Mouse (Mus musculus) heart, adult 11 months (tissue): ENCODE results near the gene Cd83.

Experiments
- DNase-seq: peaks from one replicate; pipeline ENCODE4 v3.0.0; 2022

Gene Cd83

GRCm38 (mm10) chr13:43807272-43807675 is 22.7 kb downstream of the Cd83 start:
- peak; percentile 89 for DNase-seq

- DNase-seq = peak; percentile 94
Observed at GRCm38 (mm10) chr13:43810621-43811020, 26.0 kb downstream of the Cd83 start.

DNA sequence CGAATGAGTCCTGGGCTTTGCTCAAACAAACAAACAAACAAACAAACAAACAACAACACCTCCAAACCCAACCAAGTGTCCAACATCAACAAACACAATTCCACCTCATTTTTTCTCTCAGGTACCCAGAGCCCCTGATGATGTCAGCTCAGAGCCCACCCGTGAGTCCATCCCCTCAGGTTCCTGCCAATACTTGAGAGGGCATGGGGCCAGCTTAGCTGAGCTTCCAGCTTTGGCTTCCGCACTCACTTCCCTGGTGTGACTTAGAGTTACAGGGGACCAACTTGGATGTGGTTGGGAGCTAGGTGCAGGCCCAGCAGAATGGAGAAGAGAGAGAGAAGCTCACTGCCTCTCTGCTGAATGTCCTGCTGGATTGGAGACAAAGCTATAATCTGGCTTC is 27.3 kb downstream of the Cd83 start:
- DNase-seq = peak; percentile 85

- peak; percentile 85 for DNase-seq
Observed at GRCm38 (mm10) chr13:43813431-43813830, 28.9 kb downstream of the Cd83 start.

- DNase-seq = no peak
Observed at GRCm38 (mm10) chr13:43817461-43817860, 32.9 kb downstream of the Cd83 start.

DNA sequence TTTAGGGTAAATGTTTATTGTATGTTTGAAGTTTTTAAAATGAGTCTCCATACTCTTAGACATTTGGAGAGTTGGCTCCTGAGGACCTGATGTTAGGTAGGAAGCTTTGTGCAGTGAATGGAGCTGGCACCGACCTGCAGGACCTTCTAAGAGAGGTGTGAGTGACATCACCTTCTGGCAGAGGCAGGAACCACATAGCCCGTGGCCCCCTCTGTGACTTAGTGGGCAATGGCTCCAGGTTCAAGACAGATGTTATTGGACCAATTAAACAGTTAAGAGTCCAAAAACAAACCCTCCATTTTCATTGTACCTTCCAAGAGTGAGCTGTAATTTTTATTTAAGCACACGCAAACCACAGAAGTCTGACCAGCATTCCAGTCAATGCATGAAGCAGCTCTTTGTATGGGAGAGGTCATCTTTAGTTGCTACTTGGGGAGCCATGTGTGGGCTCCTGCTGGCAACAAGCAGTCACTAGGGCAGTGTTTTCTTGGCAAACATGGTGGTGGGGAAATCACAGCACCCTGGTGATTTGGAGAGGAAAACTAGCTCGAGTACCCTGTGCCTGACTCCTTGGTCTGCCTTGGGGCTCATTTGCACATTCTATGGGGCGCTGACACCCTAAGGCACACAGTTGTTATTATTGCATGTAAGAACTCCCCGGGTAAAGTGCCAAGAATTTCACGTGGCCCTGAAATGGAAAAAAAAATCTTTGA is 33.9 kb downstream of the Cd83 start:
- peak; percentile 70 for DNase-seq

DNA sequence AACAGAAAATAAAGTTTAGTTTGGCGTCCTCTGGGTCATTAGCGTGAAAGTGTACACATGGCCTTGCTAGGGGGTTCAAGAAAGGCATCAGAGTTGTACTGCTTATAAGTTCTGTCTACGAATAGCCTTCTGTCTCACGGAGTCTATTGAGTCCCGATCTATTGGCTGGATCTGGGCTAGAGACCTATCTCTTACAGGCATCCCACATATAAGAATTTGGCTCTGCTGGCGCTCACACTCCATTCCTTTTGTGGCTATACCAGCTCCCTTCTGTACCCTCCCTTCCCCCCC is 34.4 kb downstream of the Cd83 start:
- peak; percentile 51 for DNase-seq

DNA sequence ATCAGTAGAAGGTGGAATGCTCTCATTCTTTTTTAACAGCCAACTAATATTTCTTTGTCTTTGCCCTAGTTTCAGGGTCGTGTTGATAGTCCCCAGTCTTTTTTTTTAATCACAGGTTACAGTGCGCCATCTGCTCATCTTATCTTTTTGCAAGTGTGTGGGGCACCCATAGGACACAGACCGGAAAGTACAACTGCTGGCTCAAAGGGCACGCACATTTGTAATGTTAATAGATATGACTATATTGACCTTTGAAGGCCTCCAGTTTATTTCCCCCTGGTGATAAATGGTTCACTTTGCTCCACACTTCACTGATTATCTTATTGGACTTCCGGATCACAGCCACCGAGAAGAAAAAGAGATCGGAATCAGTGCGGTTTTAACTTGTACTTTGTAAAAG is 35.5 kb downstream of the Cd83 start:
- no peak for DNase-seq

DNA sequence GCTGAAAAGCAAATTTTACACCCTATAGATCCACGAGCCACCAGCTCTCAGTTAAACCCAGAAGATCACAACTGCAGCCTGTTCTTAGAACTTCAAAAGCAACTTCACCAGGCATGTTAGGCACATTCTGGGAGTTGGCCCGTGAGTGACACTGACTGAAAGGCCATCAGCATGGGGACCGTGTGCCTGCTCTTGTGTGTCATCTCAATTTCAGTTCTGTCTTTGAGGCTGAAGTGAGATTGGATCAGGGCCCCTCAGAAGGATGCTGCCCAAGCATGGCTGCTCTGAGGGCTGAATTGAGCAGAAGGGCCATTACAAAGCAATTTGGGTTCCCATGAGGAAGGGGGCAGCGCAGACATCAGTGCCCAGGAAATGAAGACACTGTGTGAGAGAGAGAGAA is 37.7 kb downstream of the Cd83 start:
- DNase-seq = peak; percentile 74

DNA sequence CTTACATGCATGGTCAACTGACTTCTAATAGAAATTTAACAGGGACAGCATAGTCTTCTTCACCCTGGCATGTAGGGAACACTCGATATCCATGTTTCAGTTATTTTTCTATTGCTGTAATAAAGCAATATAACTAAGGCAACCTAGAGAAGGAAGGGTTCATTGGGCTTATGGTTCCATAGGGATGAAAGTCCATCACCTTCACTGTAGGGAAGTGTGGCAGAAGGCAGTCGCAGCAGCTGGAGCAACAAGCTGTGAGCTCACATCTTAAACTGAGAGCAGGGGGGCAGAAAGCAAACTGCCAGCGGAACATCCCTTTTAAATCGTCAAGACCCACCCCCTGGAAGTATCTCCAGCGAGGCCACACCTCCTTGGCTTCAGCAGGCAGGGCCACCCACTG is 44.1 kb downstream of the Cd83 start:
- no peak for DNase-seq

DNA sequence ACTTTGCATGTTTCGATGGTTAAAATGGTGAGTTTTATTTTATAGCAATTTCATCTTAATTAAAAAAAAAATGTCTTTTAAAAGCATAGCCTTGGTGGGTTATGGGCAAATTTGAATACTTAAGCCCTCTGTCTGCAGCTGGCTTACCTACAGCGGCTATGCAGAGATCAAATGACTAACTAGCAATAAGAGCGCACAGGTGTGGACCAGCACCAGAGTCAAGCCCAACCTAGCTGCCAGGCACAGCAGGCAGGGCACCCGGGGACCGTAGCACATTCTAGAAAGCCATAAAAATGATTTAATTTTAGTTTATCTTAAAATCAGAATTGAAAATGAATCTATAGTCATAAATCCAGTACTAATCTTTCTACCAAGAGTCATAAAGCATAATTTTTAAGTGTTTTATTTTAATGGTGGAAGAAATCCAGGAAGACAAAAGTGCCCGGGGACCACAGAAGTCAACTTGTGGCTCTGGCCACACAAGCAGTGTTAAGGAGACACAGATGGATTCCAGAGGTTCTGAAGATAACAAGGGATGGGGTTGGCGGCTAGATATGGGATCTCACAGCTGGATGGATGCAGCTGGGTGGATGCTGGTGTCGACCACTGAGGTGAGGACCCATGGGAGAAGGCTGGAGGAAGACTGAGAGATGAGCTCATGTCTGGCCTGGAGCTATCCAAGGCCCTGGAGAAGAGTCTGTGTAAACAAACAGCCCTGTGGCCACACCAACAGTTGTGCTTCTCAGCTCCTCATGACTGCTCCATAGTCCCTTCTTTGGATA is 46.5 kb downstream of the Cd83 start:
- DNase-seq = peak; percentile 97

DNA sequence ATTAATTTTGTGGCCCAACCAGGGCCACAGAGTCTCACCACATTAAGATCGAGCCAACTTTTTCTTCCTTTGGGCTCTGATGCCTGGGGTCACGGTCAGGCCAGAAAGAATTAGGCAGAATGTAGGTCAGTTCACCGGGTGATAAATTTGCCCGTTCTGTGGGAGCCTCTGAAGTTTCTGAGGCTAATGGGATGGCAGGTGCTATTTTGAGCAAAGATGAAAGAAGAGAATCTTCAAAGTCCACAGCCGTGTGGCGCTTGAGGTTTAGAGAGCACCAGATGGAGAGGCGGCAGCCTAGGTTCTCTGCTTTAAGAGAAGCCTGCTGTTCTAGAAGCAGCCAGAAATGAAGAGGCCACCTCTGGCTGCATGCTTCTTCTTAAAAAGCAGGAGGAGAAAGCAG is 48.2 kb downstream of the Cd83 start:
- DNase-seq = no peak

DNA sequence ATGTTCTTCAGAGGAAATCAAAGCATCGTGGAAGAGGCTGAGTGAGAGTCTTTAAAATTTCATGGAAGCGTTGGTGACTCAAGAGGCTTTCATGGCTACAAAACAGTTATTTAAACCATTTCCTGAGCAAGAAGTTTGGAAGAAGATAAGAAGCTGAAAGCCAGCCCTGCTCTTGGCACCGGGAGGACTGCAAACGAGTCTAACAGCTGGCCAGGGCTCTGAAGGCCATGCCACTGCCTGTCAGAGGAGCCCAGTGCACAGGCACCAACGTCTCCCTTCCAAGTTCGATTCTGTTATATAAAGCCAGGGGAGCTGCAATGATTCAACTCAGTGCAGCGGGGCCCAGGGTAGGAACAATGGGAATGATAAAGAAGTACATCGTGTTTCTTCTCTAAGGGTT is 51.8 kb downstream of the Cd83 start:
- DNase-seq = peak; percentile 92

DNA sequence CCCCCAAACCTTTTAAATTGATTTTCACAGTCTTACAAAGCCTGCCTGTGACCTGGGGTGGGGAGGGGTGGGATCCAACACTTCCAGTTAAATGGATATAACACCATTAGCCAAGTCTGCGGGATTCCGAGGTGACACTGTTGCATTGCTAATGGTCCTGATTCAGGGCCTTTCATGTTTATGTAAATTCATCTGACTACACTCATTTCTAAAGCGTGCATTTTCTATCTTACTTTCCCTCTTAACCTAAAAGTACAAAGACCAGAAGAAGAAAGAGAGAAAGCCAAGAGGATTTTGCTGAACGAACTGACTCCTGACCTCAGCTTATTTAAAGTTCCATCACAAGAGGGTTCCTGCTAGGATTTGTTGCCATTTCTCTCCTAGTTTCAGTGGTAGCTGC is 53.2 kb downstream of the Cd83 start:
- DNase-seq = no peak

GRCm38 (mm10) chr13:43845151-43845550 is 60.6 kb downstream of the Cd83 start:
- DNase-seq = no peak

- DNase-seq = peak; percentile 91
Observed at GRCm38 (mm10) chr13:43847186-43847585, 62.6 kb downstream of the Cd83 start.

GRCm38 (mm10) chr13:43849816-43850215 is 65.2 kb downstream of the Cd83 start:
- DNase-seq = no peak

- DNase-seq = no peak
Observed at GRCm38 (mm10) chr13:43851108-43851507, 66.5 kb downstream of the Cd83 start.
